Mouse (Mus musculus) ES-E14 (cell line): ENCODE data around the gene Phyh. TPM values are rescaled to one million over a fixed set of nuclear protein-coding genes. Genes with fewer than 3 reads are reported as not detected.

Experiments
- DNase-seq: peaks from one replicate; pipeline ENCODE4 v3.0.0-alpha.2; 2013; ENCODE audit warnings: low read depth, low spot score
- H3K27ac ChIP-seq: 2 replicates; pipeline ENCODE4 v1.5.1; 2012; ENCODE audit warnings: low read depth, mild to moderate bottlenecking, low read length, moderate library complexity, mixed read lengths; ENCODE audit not compliant: poor library complexity, insufficient read depth, severe bottlenecking
- H3K36me3 ChIP-seq: 2 replicates; pipeline ENCODE4 v1.6.1; 2012; ENCODE audit warnings: mild to moderate bottlenecking, low read length, moderate library complexity, mixed read lengths; ENCODE audit not compliant: control insufficient read depth, poor library complexity, insufficient read depth, severe bottlenecking
- H3K4me1 ChIP-seq, 2 experiments: fragments of 150-350 bp in 1 of 2; sonication (generic) in 1 of 2; 2 replicates each; pipeline ENCODE4 v1.6.1; 2012; ENCODE audit warnings: low read length in 2 of 2, mild to moderate bottlenecking in 1 of 2, mixed read lengths in 1 of 2; ENCODE audit not compliant: control insufficient read depth in 2 of 2, insufficient read depth in 2 of 2, poor library complexity in 1 of 2
- H3K4me3 ChIP-seq, 2 experiments: fragments of 150-350 bp in 1 of 2; sonication (generic) in 1 of 2; 2 replicates each; pipeline ENCODE4 v1.5.1; 2012; ENCODE audit warnings: low read length in 2 of 2, low read depth in 1 of 2, mild to moderate bottlenecking in 1 of 2, mixed read lengths in 1 of 2; ENCODE audit not compliant: insufficient read depth in 1 of 2, poor library complexity in 1 of 2, severe bottlenecking in 1 of 2
- H3K9ac ChIP-seq: 2 replicates; pipeline ENCODE4 v1.6.1; 2012; ENCODE audit warnings: low read depth, mild to moderate bottlenecking, low read length, mixed read lengths; ENCODE audit not compliant: poor library complexity, insufficient read depth, severe bottlenecking
- H3K9me3 ChIP-seq: fragments of 150-350 bp; sonication (generic); 2 replicates; pipeline ENCODE4 v1.6.1; 2012; ENCODE audit warnings: low read depth, mild to moderate bottlenecking, low read length; ENCODE audit not compliant: control insufficient read depth, insufficient read depth
- CHD2 ChIP-seq: IDR thresholded peaks from 2 replicates; pipeline ENCODE4 v1.6.1; 2014; ENCODE audit warnings: mild to moderate bottlenecking, low read depth, low read length, inconsistent platforms
- HCFC1 ChIP-seq: IDR thresholded peaks from 2 replicates; pipeline ENCODE4 v1.6.1; 2012; ENCODE audit warnings: low read length, inconsistent platforms, borderline replicate concordance; ENCODE audit not compliant: insufficient read depth
- MAFK ChIP-seq: IDR thresholded peaks from 2 replicates; pipeline ENCODE4 v1.6.1; 2014; ENCODE audit warnings: mild to moderate bottlenecking, low read depth, low read length, inconsistent platforms; ENCODE audit not compliant: insufficient read depth
- ZC3H11A ChIP-seq: IDR thresholded peaks from 2 replicates; pipeline ENCODE4 v1.6.1; 2012; ENCODE audit warnings: low read depth, mild to moderate bottlenecking, inconsistent platforms, low read length, borderline replicate concordance
- ZNF384 ChIP-seq: IDR thresholded peaks from 2 replicates; pipeline ENCODE4 v1.6.1; 2012; ENCODE audit warnings: low read depth, low read length, inconsistent platforms
- in situ Hi-C, 2 experiments: fragments of 600-800 bp; cut with MboI; formaldehyde crosslinking; loops; one replicate each; pipeline ENCODE4 v1.15.1; 2025; ENCODE audit warnings: low sequenced_read_pairs in 2 of 2, inconsistent platforms in 1 of 2; ENCODE audit not compliant: unreplicated experiment in 2 of 2
- total RNA-seq: library from RNA; depleted of rRNA; stranded (reverse); fragments of 300-350 nt; gene quantifications from 2 replicates; pipeline ENCODE4 v1.2.3, GENCODE M21; 2012

Gene Phyh
- total RNA-seq, 1 experiment, result 22.0 TPM

GRCm38 (mm10) chr2:4886896-4887295 is 31.9 kb upstream of the Phyh start:
- in situ Hi-C loops, result no loop called here
- Histone ChIP-seq H3K9me3 (no peaks in the 10 kb centered on the region), H3K9ac (no peak overlapping the region), H3K36me3 (peaks cover 45% of the 10 kb centered on the region), H3K4me3 (no peak overlapping the region), H3K4me1 (peaks cover 4 to 5% of the 10 kb centered on the region in 2 experiments; a peak in 1 of 4 replicates), H3K27ac (no peak overlapping the region)
- no peak for TF ChIP-seq ZNF384
- no peak for TF ChIP-seq MAFK
- TF ChIP-seq CHD2, result no peak
- TF ChIP-seq HCFC1, result no peak
- no peak for TF ChIP-seq ZC3H11A
- no peak for DNase-seq

GRCm38 (mm10) chr2:4895598-4895997 is 23.2 kb upstream of the Phyh start:
- Histone ChIP-seq H3K9me3 (no peaks in the 10 kb centered on the region), H3K27ac (no peak overlapping the region), H3K9ac (no peak overlapping the region), H3K4me1 (no peaks in the 10 kb centered on the region), H3K4me3 (no peak overlapping the region), H3K36me3 (peaks cover 25% of the 10 kb centered on the region)
- in situ Hi-C loops, result no loop called here
- TF ChIP-seq CHD2, result no peak
- no peak for TF ChIP-seq ZNF384
- no peak for TF ChIP-seq ZC3H11A
- no peak for TF ChIP-seq HCFC1
- no peak for TF ChIP-seq MAFK
- no peak for DNase-seq

GRCm38 (mm10) chr2:4896970-4897369 is 21.8 kb upstream of the Phyh start:
- no peak for DNase-seq
- no peak overlapping the region for H3K9ac ChIP-seq
- no peaks in the 10 kb centered on the region for H3K4me1 ChIP-seq
- no peak for TF ChIP-seq ZC3H11A
- no peak for TF ChIP-seq ZNF384
- TF ChIP-seq HCFC1, result no peak
- no peak for TF ChIP-seq MAFK
- no peak for TF ChIP-seq CHD2
- peaks cover 22% of the 10 kb centered on the region for H3K36me3 ChIP-seq
- H3K27ac ChIP-seq, result no peak overlapping the region
- no peak overlapping the region for H3K4me3 ChIP-seq
- in situ Hi-C loops, result no loop called here
- no peaks in the 10 kb centered on the region for H3K9me3 ChIP-seq

GRCm38 (mm10) chr2:4900624-4901023 is 18.2 kb upstream of the Phyh start:
- H3K4me1 ChIP-seq, result peaks cover 0 to 2% of the 10 kb centered on the region in 2 experiments; a peak in 1 of 4 replicates
- H3K36me3 ChIP-seq, result peaks cover 25% of the 10 kb centered on the region
- no peak for DNase-seq
- TF ChIP-seq CHD2 (no peak), ZNF384 (no peak), MAFK (no peak), ZC3H11A (no peak), HCFC1 (no peak)
- no peaks in the 10 kb centered on the region for H3K9me3 ChIP-seq
- in situ Hi-C loops, result no loop called here
- H3K27ac ChIP-seq, result no peak overlapping the region
- H3K9ac ChIP-seq, result no peak overlapping the region
- no peak overlapping the region for H3K4me3 ChIP-seq

GRCm38 (mm10) chr2:4902346-4902745 is 16.5 kb upstream of the Phyh start:
- H3K4me1 ChIP-seq, result peaks cover 0 to 2% of the 10 kb centered on the region in 2 experiments; a peak in 2 of 4 replicates
- H3K36me3 ChIP-seq, result peaks cover 33% of the 10 kb centered on the region
- H3K4me3 ChIP-seq, result no peak overlapping the region
- H3K9ac ChIP-seq, result no peak overlapping the region
- DNase-seq, result no peak
- in situ Hi-C loops, result no loop called here
- no peak for TF ChIP-seq ZC3H11A
- TF ChIP-seq MAFK, result no peak
- no peak for TF ChIP-seq CHD2
- TF ChIP-seq ZNF384, result no peak
- TF ChIP-seq HCFC1, result no peak
- no peaks in the 10 kb centered on the region for H3K9me3 ChIP-seq
- H3K27ac ChIP-seq, result no peak overlapping the region
